Mouse (Mus musculus) myocyte (in vitro differentiated cells): ENCODE measurements around the gene Olfr1243. TPM values are rescaled to one million over a fixed set of nuclear protein-coding genes. Genes with fewer than 3 reads are reported as not detected.
"Not testable (repeated sequence)": the region's sequence is repeated elsewhere in the genome, so short reads cannot be mapped to it uniquely, and the experiment has no call there.

Experiments
- H3K27me3 ChIP-seq: one replicate; pipeline ENCODE4 v1.6.1; 2011; ENCODE audit not compliant: control insufficient read depth, insufficient read depth, insufficient read length
- H3K36me3 ChIP-seq: one replicate; pipeline ENCODE4 v1.6.1; 2011; ENCODE audit not compliant: control insufficient read depth, insufficient read depth
- H3K4me2 ChIP-seq: one replicate; pipeline ENCODE4 v1.6.1; 2011; ENCODE audit warnings: low read depth, control low read depth
- H3K4me3 ChIP-seq: one replicate; pipeline ENCODE4 v1.5.1; 2011; ENCODE audit warnings: mild to moderate bottlenecking, control low read depth, moderate library complexity
- H3K79me2 ChIP-seq: one replicate; pipeline ENCODE4 v1.6.1; 2011; ENCODE audit not compliant: control insufficient read depth, insufficient read depth
- H3ac ChIP-seq: one replicate; pipeline ENCODE4 v1.6.1; 2011; ENCODE audit not compliant: control insufficient read depth, insufficient read length
- CEBPB ChIP-seq: IDR thresholded peaks from 2 replicates; pipeline ENCODE4 v1.6.1; 2011; ENCODE audit warnings: mild to moderate bottlenecking, moderate library complexity; ENCODE audit not compliant: poor library complexity, insufficient read depth, severe bottlenecking
- E2F4 ChIP-seq: IDR thresholded peaks from one replicate; pipeline ENCODE4 v1.6.1; 2011; ENCODE audit warnings: mild to moderate bottlenecking, control low read depth, moderate library complexity; ENCODE audit not compliant: insufficient read depth
- MAX ChIP-seq: IDR thresholded peaks from one replicate; pipeline ENCODE4 v1.6.1; 2011; ENCODE audit warnings: low read depth, mild to moderate bottlenecking, control low read depth
- MYOD1 ChIP-seq, 3 experiments: IDR thresholded peaks; one replicate each; pipeline ENCODE4 v1.6.1; 2011; ENCODE audit warnings: control low read depth in 2 of 3, low read depth in 2 of 3, mild to moderate bottlenecking in 2 of 3, moderate library complexity in 1 of 3; ENCODE audit not compliant: insufficient read length in 2 of 3, control insufficient read depth in 1 of 3
- MYOG ChIP-seq, 3 experiments: IDR thresholded peaks; one replicate each; pipeline ENCODE4 v1.6.1; 2011; ENCODE audit warnings: control low read depth in 2 of 3, low read depth in 2 of 3, mild to moderate bottlenecking in 2 of 3; ENCODE audit not compliant: insufficient read length in 2 of 3, control insufficient read depth in 1 of 3, insufficient read depth in 1 of 3
- POLR2A ChIP-seq: IDR thresholded peaks from one replicate; pipeline ENCODE4 v1.6.1; 2011; ENCODE audit warnings: low read depth, mild to moderate bottlenecking, control low read depth, moderate library complexity; ENCODE audit not compliant: insufficient read length
- POLR2AphosphoS2 ChIP-seq: IDR thresholded peaks from one replicate; pipeline ENCODE4 v1.6.1; 2011; ENCODE audit warnings: low read depth, control low read depth; ENCODE audit not compliant: insufficient read length
- REST ChIP-seq: IDR thresholded peaks from one replicate; pipeline ENCODE4 v1.6.1; 2011; ENCODE audit warnings: mild to moderate bottlenecking, control low read depth, moderate library complexity; ENCODE audit not compliant: insufficient read depth, insufficient read length
- SRF ChIP-seq: IDR thresholded peaks from one replicate; pipeline ENCODE4 v1.6.1; 2011; ENCODE audit warnings: low read depth; ENCODE audit not compliant: control insufficient read depth, insufficient read length
- TCF12 ChIP-seq: IDR thresholded peaks from one replicate; pipeline ENCODE4 v1.6.1; 2011; ENCODE audit warnings: mild to moderate bottlenecking, control low read depth; ENCODE audit not compliant: poor library complexity, insufficient read depth, severe bottlenecking
- TCF3 ChIP-seq: IDR thresholded peaks from one replicate; pipeline ENCODE4 v1.6.1; 2011; ENCODE audit warnings: low read depth, control low read depth; ENCODE audit not compliant: insufficient read length
- USF1 ChIP-seq: IDR thresholded peaks from one replicate; pipeline ENCODE4 v1.6.1; 2011; ENCODE audit warnings: low read depth, mild to moderate bottlenecking, control low read depth, moderate library complexity
- polyA plus RNA-seq: library from polyadenylated mRNA; unstranded; fragments of >200 nt; fragmentation: generic; extraction: Trizol; gene quantifications from one replicate; pipeline ENCODE4 v1.2.1, GENCODE M21; 2012; ENCODE audit warnings: missing spikeins

Gene Olfr1243
- polyA plus RNA-seq: not detected

DNA sequence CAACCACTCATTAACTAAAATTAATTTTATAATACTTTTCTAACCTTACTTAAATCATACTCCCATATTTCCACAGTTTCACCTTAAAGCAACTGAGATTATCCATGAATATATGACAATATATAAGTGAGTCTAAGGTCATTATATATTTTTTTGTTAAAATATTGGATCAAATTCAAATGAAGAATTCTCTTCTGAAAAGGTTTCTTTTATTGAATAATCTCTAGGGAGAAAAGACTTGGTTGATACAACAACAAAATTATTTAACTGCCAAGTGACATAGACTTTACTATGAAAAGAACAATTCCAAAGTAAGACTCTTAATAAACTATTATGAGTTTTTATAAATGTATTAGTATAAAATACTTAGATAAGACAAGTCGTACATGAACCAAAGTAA lies at the start of gene Olfr1243:
Gene Olfr1243 (minus strand): TSS at position 101 of the 400 bp plus-strand sequence.
- Histone ChIP-seq H3K4me3 (no peak within 1 kb of the TSS), H3ac (no peak within 1 kb of the TSS), H3K27me3 (no peaks in the 10 kb centered on the region), H3K4me2 (no peak within 1 kb of the TSS), H3K79me2 (no peaks in the 10 kb centered on the region), H3K36me3 (no peaks in the 10 kb centered on the region)
- TF ChIP-seq SRF: no peak
- TF ChIP-seq MYOD1 (IDR thresholded peaks at IDR 0.05; ENCODE audit: control insufficient read depth in 1 of 3, insufficient read length in 2 of 3, low read depth in 2 of 3): no peak

DNA sequence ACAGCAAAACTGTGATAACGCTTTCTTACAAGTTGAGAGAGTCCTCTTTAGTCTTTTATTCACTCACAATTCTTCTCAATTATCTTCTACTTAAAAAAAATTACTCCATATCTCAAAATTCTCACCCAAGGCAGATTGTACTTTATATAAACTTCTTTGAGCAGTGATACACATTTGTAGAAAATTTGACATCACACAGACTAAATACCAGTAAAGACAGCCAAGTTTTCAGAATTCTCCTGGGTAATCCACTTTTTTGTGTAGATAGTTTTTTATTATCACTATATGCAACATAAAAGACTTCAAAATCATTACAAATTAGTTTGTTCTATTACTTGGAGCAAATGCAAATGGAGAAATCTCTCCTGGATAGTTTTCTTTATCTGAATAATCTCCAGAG lies 47.1 kb upstream of the Olfr1243 start, which contains the start of gene Olfr1245:
Gene Olfr1245 (minus strand): TSS at position 101 of the 400 bp plus-strand sequence.
- Histone ChIP-seq H3K4me3 (no peak within 1 kb of the TSS), H3K79me2 (no peaks in the 10 kb centered on the region), H3K27me3 (no peaks in the 10 kb centered on the region), H3K36me3 (no peaks in the 10 kb centered on the region), H3ac (no peak within 1 kb of the TSS), H3K4me2 (no peak within 1 kb of the TSS)
- no peak for TF ChIP-seq MYOD1 (IDR thresholded peaks at IDR 0.05; ENCODE audit: control insufficient read depth in 1 of 3, insufficient read length in 2 of 3, low read depth in 2 of 3)
- TF ChIP-seq E2F4: no peak
- TF ChIP-seq TCF12: no peak

DNA sequence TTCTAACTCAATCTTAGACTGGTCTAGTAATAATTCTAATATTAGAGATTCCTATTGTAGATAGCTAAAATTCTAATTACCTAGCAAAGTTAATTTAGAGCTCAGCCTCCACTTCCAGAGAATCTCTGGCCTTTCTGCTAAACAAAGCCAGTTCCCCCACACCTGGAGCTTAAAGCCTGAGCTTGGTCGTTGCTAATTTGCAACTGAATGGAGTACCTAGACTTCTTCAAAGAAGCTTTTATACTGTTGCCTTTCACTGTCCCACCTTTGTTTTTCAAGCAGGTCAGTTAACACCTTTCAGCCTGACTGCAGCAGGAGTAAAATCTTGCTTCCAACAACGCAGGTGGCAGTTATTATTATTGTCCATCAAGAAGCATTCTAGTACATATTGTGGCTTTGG lies 31.4 kb upstream of the Olfr1243 start:
- not testable (repeated sequence) for H3K4me3 ChIP-seq, H3ac ChIP-seq, H3K79me2 ChIP-seq, H3K27me3 ChIP-seq, H3K4me2 ChIP-seq, H3K36me3 ChIP-seq

DNA sequence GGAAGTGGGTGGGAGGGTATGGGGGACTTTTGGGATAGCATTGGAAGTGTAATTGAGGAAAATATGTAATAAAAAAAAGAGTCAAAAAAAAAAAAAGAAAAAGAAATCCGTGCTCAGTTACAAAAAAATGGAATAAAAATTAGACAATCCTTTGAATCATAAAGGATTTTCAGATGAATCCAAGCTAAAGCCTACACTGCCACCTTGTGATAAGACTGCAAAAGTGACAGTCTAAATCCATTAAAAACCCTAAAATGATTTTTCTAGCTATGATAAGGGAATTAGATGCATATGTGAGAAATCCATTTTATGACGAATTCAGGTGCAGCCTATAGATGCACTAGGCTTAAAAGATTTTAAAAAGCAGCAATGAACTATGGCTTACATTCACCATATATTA lies 13.2 kb upstream of the Olfr1243 start:
- Histone ChIP-seq H3K27me3 (no peaks in the 10 kb centered on the region), H3K79me2 (no peaks in the 10 kb centered on the region), H3K36me3 (no peaks in the 10 kb centered on the region), H3ac (no peak overlapping the region), H3K4me3 (no peak overlapping the region), H3K4me2 (no peak overlapping the region)
- TF ChIP-seq REST: no peak
- TF ChIP-seq POLR2A: no peak
- TF ChIP-seq MYOD1 (IDR thresholded peaks at IDR 0.05; ENCODE audit: control insufficient read depth in 1 of 3, insufficient read length in 2 of 3, low read depth in 2 of 3): no peak
- no peak for TF ChIP-seq SRF
- no peak for TF ChIP-seq MAX
- TF ChIP-seq TCF3: no peak
- no peak for TF ChIP-seq TCF12
- TF ChIP-seq POLR2AphosphoS2: no peak
- no peak for TF ChIP-seq USF1
- no peak for TF ChIP-seq MYOG (IDR thresholded peaks at IDR 0.05; ENCODE audit: control insufficient read depth in 1 of 3, insufficient read depth in 1 of 3, insufficient read length in 2 of 3, low read depth in 2 of 3)
- TF ChIP-seq CEBPB: no peak
- no peak for TF ChIP-seq E2F4

DNA sequence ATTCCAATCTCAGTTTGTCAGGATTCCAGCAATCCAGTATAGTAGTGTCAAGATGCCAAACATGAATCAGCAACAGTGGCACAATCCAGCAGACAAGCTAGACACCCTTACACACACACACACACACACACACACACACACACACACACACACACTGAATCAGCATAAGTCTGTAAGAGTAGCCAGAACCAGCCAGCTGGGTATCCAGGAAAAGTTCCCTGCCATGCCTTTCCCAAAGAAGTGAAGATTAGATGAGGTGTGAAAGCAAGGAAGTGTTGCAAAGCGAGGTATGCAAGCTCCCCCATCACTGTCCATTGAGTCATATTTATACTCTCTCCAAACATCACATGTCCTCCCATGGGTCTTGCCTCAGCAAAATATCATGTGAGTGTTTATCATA lies 8.6 kb upstream of the Olfr1243 start:
- Histone ChIP-seq H3K4me2 (no peak overlapping the region), H3ac (no peak overlapping the region), H3K27me3 (no peaks in the 10 kb centered on the region), H3K36me3 (no peaks in the 10 kb centered on the region), H3K4me3 (no peak overlapping the region), H3K79me2 (no peaks in the 10 kb centered on the region)
- TF ChIP-seq POLR2AphosphoS2 (no peak), E2F4 (no peak), USF1 (no peak), MYOG (IDR thresholded peaks at IDR 0.05; ENCODE audit: control insufficient read depth in 1 of 3, insufficient read depth in 1 of 3, insufficient read length in 2 of 3, low read depth in 2 of 3) (no peak), SRF (no peak), MAX (no peak), CEBPB (no peak)

DNA sequence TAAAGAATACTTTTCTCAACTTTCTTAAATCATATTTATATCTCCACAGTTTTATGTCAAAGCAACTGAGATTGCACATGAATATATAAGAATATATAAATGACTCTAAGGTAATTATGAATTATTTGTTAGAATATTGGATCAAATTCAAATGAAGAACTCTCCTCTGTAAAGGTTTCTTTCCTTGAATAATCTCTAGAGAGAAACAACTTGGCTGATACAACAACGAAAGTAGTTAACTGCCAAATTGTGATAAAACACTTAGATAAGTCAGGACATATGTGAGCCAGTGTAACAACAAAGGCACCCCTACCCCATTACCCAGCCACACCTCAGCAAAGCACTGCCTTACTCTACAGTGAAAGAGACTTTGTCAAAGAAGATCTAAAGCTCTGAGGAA lies 33.1 kb downstream of the Olfr1243 start, which contains the start of gene Olfr1242:
Gene Olfr1242 (minus strand): TSS at position 101 of the 400 bp plus-strand sequence.
- Histone ChIP-seq H3K79me2 (no peaks in the 10 kb centered on the region), H3ac (no peak within 1 kb of the TSS), H3K36me3 (no peaks in the 10 kb centered on the region), H3K27me3 (no peaks in the 10 kb centered on the region), H3K4me3 (no peak within 1 kb of the TSS), H3K4me2 (no peak within 1 kb of the TSS)
- TF ChIP-seq MYOD1 (IDR thresholded peaks at IDR 0.05; ENCODE audit: control insufficient read depth in 1 of 3, insufficient read length in 2 of 3, low read depth in 2 of 3) (no peak), POLR2AphosphoS2 (no peak), MAX (no peak), MYOG (IDR thresholded peaks at IDR 0.05; ENCODE audit: control insufficient read depth in 1 of 3, insufficient read depth in 1 of 3, insufficient read length in 2 of 3, low read depth in 2 of 3) (no peak), CEBPB (no peak)
